Mouse (Mus musculus): ENCODE measurements around the gene Hip1r.

The Hip1r gene

DNA sequence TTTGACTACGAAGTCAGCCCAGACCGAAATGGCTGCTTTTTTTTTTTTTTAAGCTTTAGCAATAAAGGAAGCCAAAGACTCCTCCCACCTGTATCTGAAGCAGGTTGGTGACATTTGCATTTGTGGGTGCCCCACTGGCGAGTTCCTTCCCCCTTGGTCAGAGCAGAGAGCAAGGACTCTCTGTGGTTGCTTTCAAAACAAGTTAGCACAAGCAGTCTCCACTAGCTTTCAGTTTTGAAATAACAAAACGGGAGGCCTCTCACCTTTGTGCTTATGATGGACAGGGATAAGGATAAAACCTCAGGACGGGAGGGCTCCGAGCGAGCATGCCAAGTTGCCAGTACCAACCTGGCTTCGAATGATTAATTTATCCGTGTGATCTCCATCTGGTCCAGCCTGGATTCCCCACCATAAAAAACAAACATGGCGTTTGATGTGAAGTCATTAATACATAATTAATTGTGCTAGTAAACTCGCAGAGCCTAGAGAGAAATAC lies 1.2 kb downstream of the Hip1r start:
- no peak for DNase-seq

- DNase-seq = no peak
Measured at GRCm38 (mm10) chr5:123975668-123976180, 2.3 kb downstream of the Hip1r start.

GRCm38 (mm10) chr5:123977231-123977630 lies 3.8 kb downstream of the Hip1r start:
- DNase-seq = no peak

DNA sequence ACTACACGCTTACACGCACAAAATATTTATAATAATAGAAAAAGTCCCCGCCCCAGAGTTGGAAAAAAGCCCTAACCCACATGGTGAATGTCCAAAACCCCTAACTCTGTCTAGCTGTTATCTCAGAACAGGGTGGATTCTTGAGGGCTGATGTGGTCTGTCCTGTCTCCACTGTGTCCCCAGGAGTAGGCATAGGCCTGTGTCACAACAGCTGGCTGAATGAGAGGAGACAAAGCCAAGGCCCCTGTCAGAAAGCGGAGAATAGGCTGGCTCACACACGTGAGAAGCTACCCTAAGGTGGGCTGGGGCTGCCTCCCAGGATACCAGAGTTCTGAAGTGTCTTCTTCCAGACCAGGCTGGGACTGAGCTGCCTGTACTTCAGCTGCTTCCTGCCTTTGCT lies 4.7 kb downstream of the Hip1r start:
- DNase-seq = no peak

DNA sequence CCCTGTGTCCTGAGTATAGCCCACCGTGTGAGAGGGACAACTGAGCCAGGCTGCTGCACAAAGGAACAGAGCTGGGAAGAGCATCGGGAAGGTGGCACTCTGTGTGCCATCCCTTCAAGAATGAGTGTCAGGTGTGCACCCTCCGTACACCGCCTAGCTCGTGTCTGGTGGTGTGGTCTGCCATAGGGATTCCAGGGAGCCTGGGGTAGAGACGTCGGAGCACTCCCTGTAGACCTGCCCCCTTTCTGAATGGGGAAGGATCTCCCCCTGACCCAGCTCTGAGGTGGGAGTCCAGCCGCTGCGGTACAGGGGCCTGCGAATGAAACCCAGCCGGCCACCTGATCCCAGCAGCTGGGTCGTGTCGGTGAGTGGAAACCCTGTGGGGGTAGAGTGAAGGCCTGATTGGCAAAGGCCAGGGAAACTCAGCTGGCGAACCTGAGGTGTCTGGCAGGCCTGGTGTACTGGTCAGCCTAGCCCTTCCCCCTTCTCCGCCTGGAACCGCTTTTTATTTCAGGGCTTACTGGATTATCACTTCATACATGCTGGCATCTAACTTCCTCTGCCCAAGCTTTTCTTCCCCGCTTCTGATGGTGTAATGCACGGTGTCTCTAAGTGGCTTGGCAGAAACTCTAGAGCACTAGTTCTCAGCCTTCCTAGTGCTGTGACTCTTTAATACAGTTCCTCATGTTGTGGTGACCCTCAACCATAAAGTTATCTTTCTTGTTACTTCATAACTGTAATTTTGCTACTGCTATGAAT lies 6.0 kb downstream of the Hip1r start:
- no peak for DNase-seq

- DNase-seq = no peak
Measured at GRCm38 (mm10) chr5:123979980-123980369, 6.5 kb downstream of the Hip1r start.

- DNase-seq = no peak
Measured at GRCm38 (mm10) chr5:123980521-123981249, 7.3 kb downstream of the Hip1r start.

DNA sequence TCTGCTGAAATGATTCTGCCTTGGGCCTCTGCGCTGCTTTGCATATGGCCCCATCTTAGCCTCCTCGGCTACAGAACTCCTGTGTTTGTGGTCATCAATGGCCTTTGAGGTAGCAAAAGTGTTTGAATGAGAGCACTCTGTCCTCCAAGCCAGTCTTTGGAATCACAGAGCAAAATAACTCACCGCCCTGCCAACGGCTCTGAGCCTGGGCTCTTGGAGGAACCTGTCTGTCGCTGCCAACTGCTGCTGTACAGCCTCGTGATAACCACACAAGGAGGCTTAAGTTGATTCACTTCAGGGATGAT lies 7.8 kb downstream of the Hip1r start:
- DNase-seq = no peak

GRCm38 (mm10) chr5:123982838-123983237 lies 9.4 kb downstream of the Hip1r start:
- DNase-seq = no peak

DNA sequence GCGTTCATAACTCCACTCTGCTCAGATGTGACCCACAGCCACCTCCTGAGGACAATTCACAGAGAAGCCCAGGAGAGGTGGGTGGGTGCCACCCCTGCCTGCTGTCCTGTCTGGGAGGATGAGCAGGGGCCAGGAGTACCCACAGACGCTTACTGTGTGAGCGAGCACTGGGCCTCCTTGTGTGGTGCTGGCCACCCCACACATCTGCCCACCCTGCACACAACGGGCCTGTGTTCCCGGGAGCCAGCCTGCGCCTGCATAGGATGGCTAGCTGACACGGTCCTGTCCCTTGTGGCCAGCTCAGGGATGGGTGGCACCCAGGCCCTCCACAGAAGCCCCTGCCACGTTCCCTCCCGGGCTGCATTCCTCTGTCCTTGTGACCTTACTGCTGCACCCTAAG lies 12.0 kb downstream of the Hip1r start:
- DNase-seq = no peak

DNA sequence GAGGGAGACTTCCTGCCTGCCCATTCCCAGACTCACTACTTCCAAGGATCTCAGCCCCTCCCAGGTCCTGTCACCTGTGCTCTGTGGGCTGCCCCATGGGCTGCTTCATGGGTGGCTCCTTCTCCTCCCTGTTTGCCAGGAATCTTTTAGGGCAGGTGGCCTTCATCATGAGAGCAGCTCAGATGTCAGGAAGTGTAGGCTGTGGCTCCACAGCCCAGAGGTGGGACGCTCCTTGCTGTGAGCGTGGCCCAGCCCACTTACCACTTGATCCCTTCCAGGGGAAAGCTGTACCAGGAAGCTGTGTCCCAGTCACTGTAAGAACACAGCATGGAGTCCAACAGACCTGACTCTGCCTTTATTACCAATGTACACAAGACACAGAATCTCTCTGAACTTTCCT lies 13.5 kb downstream of the Hip1r start:
- DNase-seq = no peak

- no peak for DNase-seq
Measured at GRCm38 (mm10) chr5:123987511-123987910, 14.1 kb downstream of the Hip1r start.

- no peak for DNase-seq
Measured at GRCm38 (mm10) chr5:123989941-123990885, 16.8 kb downstream of the Hip1r start.

- no peak for DNase-seq
Measured at GRCm38 (mm10) chr5:123991321-123991720, 17.9 kb downstream of the Hip1r start.

GRCm38 (mm10) chr5:123992193-123992637 lies 18.8 kb downstream of the Hip1r start:
- DNase-seq = no peak

DNA sequence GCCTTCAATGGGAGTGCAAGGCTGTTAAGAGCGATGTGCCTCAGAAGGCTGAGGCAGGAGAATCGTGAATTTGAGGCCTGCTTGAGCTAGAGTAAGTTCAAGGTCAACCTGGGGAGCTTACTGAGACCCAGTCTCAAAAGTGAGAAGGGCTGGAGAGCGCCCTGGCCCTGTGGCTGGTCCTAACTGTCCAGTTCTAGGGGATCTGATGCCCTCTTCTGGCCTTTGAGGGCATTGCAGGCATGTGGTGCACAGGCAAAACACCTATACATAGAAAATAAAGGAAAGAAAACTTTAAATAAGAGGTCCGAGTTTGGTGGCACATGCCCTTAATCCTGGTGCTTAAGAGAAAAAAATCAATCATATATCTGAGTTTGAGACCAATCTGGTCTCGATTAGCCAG lies 19.4 kb downstream of the Hip1r start:
- DNase-seq = peak; percentile 89 to 94

GRCm38 (mm10) chr5:123993263-123994036 lies 20.0 kb downstream of the Hip1r start:
- peak; percentile 61 to 72 for DNase-seq

DNA sequence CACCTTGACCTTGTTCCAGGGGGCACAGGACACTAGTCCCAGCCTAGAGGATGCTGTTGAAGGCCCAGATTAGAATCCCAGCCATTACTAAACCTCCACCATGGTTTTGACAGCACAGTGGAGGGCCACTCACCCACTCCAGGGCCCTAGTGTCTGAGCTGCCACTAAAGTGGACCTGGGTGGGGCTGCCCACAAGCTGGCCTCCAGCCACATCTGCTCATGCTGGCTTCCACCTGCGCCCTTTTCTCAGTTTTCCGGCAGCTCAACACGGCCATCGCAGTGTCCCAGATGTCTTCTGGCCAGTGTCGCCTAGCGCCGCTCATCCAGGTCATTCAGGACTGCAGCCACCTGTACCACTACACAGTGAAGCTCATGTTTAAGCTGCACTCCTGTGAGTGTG lies 21.0 kb downstream of the Hip1r start:
- DNase-seq = no peak

- no peak for DNase-seq
Measured at GRCm38 (mm10) chr5:123995388-123995787, 22.0 kb downstream of the Hip1r start.

GRCm38 (mm10) chr5:123996194-123996593 lies 22.8 kb downstream of the Hip1r start:
- peak in 1 of 2 experiments; percentile 50 for DNase-seq

DNA sequence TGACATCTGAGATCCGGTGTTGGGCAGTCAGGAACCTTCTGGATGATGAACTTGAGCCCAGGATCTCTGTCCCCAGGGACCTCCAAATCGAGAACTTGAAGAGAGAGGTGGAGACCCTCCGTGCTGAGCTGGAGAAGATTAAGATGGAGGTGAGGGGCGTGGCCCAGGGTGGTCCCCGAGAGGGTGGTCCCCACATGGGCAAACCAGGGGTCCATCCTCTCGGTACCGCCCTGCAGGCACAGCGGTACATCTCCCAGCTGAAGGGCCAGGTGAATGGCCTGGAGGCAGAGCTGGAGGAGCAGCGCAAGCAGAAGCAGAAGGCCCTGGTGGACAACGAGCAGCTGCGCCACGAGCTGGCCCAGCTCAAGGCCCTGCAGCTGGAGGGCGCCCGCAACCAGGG lies 23.3 kb downstream of the Hip1r start:
- no peak for DNase-seq

- peak; percentile 51 to 60 for DNase-seq
Measured at GRCm38 (mm10) chr5:123997211-123997751, 23.9 kb downstream of the Hip1r start.

Measured in cerebellum, postnatal 36 days (tissue).